Mouse (Mus musculus) activated CD4-positive, CD25-positive, alpha-beta regulatory T cell, adult 9 weeks (primary cell): ENCODE data around the gene Tecpr2. TPM values are rescaled to one million over a fixed set of nuclear protein-coding genes. Genes with fewer than 3 reads are reported as not detected.

Source experiments
- polyA plus RNA-seq: library from polyadenylated mRNA; unstranded; fragments of 100-300 nt; shearing (Covaris generic); gene quantifications from one replicate; pipeline ENCODE4 v1.2.1, GENCODE M21; 2017

Gene Tecpr2
- polyA plus RNA-seq: 2.7 TPM

GRCm38 (mm10) chr12:110889036-110890020 is at the start of gene Tecpr2, which contains the start of gene Cinp:
TSS of gene Tecpr2 (plus strand) at chr12:110889264.
TSS of gene Cinp (minus strand) at chr12:110889145.

GRCm38 (mm10) chr12:110840348-110841198 is 48.5 kb upstream of the Tecpr2 start, which contains the start of gene Mok:
TSS of gene Mok (minus strand) at chr12:110840939.

GRCm38 (mm10) chr12:110850010-110850928 is 38.8 kb upstream of the Tecpr2 start, which contains the start of gene Zfp839:
TSS of gene Zfp839 (plus strand) at chr12:110850253.

GRCm38 (mm10) chr12:110978607-110979406 is 89.7 kb downstream of the Tecpr2 start, which contains the start of gene Ankrd9:
TSS of gene Ankrd9 (minus strand) at chr12:110979040.

Other genes with a start within 250 kb of the Tecpr2 start
- gene 1700001K19Rik, start 206.6 kb upstream of the Tecpr2 start, polyA plus RNA-seq: not detected
- 470 TPM for gene Hsp90aa1, start 186.5 kb upstream of the Tecpr2 start, polyA plus RNA-seq
- gene Wdr20, start 151.3 kb upstream of the Tecpr2 start, polyA plus RNA-seq: 53.5 TPM
- gene Mok, start 48.3 kb upstream of the Tecpr2 start, polyA plus RNA-seq: 0.20 TPM
- 1.9 TPM for gene Zfp839, start 39.0 kb upstream of the Tecpr2 start, polyA plus RNA-seq
- 42.5 TPM for gene Cinp, start 119 bp upstream of the Tecpr2 start, polyA plus RNA-seq
- 1.1 TPM for gene Ankrd9, start 89.8 kb downstream of the Tecpr2 start, polyA plus RNA-seq
- 6.8 TPM for gene Rcor1, start 150.1 kb downstream of the Tecpr2 start, polyA plus RNA-seq